Mouse (Mus musculus) kidney, adult 2 months (tissue): ENCODE results near the gene Lrrc4b.

Experiments used
- CTCF ChIP-seq: fragments of 200-500 bp; conservative IDR thresholded peaks from 2 replicates; pipeline ENCODE4 v1.5.1; 2011; ENCODE audit warnings: low read depth, mild to moderate bottlenecking, control low read depth, low read length, moderate library complexity, mixed read lengths; ENCODE audit not compliant: insufficient read depth, insufficient read length
- POLR2A ChIP-seq: fragments of 200-500 bp; IDR thresholded peaks from one replicate; pipeline ENCODE4 v1.6.1; 2011; ENCODE audit warnings: low read depth, low read length, control low read depth

DNA sequence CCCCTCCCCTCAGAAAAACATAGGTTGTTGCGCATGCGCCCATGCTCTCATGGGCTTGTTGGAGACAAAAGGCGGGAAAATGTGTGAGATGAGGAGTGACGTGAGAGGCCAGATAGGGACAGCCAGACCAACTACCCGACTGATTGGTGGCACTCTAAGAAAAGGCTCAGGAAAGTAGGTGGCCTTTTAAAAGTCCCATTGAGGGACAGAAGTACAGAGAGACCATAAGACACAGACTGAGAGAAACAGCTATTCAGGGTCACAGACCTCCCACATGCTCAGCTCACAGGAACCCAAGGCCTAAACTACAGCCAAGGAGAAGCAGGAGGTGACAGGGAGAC lies 22.8 kb upstream of the Lrrc4b start:
- TF ChIP-seq CTCF (no peak), POLR2A (no peak)
